Mouse (Mus musculus) heart, adult 9 months (tissue): Measurements from ENCODE around the gene Trim11.

ENCODE experiments used
- DNase-seq, 2 experiments: peaks; one replicate each; pipeline ENCODE4 v3.0.0; 2022; ENCODE audit warnings: low spot score in 2 of 2

Trim11 gene

GRCm38 (mm10) chr11:59026411-59026810, 48.5 kb downstream of the Trim11 start:
- DNase-seq, result no peak

GRCm38 (mm10) chr11:59029003-59029402, 51.1 kb downstream of the Trim11 start:
- no peak for DNase-seq
